Mouse (Mus musculus): ENCODE results near the gene Sdk1.

Sdk1 gene

GRCm38 (mm10) chr5:141778231-141778630, 536.9 kb downstream of the Sdk1 start:
- DNase-seq: no peak

- no peak for DNase-seq
Observed at GRCm38 (mm10) chr5:141781142-141781541, 539.9 kb downstream of the Sdk1 start.

GRCm38 (mm10) chr5:141782330-141782729, 541.0 kb downstream of the Sdk1 start:
- DNase-seq: no peak

GRCm38 (mm10) chr5:141783516-141783915, 542.2 kb downstream of the Sdk1 start:
- no peak for DNase-seq

- DNase-seq: no peak
Observed at GRCm38 (mm10) chr5:141793926-141794325, 552.6 kb downstream of the Sdk1 start.

GRCm38 (mm10) chr5:141823823-141824330, 582.6 kb downstream of the Sdk1 start:
- no peak for DNase-seq

GRCm38 (mm10) chr5:141824739-141825379, 583.6 kb downstream of the Sdk1 start:
- no peak for DNase-seq

GRCm38 (mm10) chr5:141835566-141835965, 594.3 kb downstream of the Sdk1 start:
- DNase-seq: no peak

GRCm38 (mm10) chr5:141836892-141837455, 595.7 kb downstream of the Sdk1 start:
- no peak for DNase-seq

- DNase-seq: no peak
Observed at GRCm38 (mm10) chr5:141844701-141845100, 603.4 kb downstream of the Sdk1 start.

- DNase-seq: no peak
Observed at GRCm38 (mm10) chr5:141847686-141848085, 606.4 kb downstream of the Sdk1 start.

GRCm38 (mm10) chr5:141852175-141852574, 610.9 kb downstream of the Sdk1 start:
- no peak for DNase-seq

- DNase-seq: no peak
Observed at GRCm38 (mm10) chr5:141856447-141856846, 615.2 kb downstream of the Sdk1 start.

GRCm38 (mm10) chr5:141857781-141858180, 616.5 kb downstream of the Sdk1 start:
- no peak for DNase-seq

- DNase-seq: no peak
Observed at GRCm38 (mm10) chr5:141858406-141859160, 617.3 kb downstream of the Sdk1 start.

- no peak for DNase-seq
Observed at GRCm38 (mm10) chr5:141866042-141866441, 624.8 kb downstream of the Sdk1 start.

GRCm38 (mm10) chr5:141873751-141874150, 632.5 kb downstream of the Sdk1 start:
- DNase-seq: no peak

- DNase-seq: no peak
Observed at GRCm38 (mm10) chr5:141880661-141881060, 639.4 kb downstream of the Sdk1 start.

GRCm38 (mm10) chr5:141884111-141884647, 642.9 kb downstream of the Sdk1 start:
- DNase-seq: no peak

- no peak for DNase-seq
Observed at GRCm38 (mm10) chr5:141886006-141886405, 644.7 kb downstream of the Sdk1 start.

GRCm38 (mm10) chr5:141889766-141890165, 648.5 kb downstream of the Sdk1 start:
- DNase-seq: no peak

- no peak for DNase-seq
Observed at GRCm38 (mm10) chr5:141896402-141896801, 655.1 kb downstream of the Sdk1 start.

- no peak for DNase-seq
Observed at GRCm38 (mm10) chr5:141897481-141897880, 656.2 kb downstream of the Sdk1 start.

- DNase-seq: no peak
Observed at GRCm38 (mm10) chr5:141899751-141900150, 658.5 kb downstream of the Sdk1 start.

Measured in thymus, postnatal 36 days (tissue).